Mouse (Mus musculus) MEL (cell line): ENCODE results near the gene Gmpr2. TPM values are rescaled to one million over a fixed set of nuclear protein-coding genes. Genes with fewer than 3 reads are reported as not detected.

Experiments
- DNase-seq: peaks from one replicate; pipeline ENCODE4 v3.0.0; 2011; ENCODE audit warnings: low read depth, low spot score
- H3K27ac ChIP-seq: 2 replicates; pipeline ENCODE4 v1.5.1; 2012; ENCODE audit warnings: low read depth, mild to moderate bottlenecking, control low read depth, low read length, moderate library complexity; ENCODE audit not compliant: control insufficient read depth
- H3K27me3 ChIP-seq, 2 experiments: fragments of 150-350 bp in 1 of 2; sonication (generic) in 1 of 2; 2 replicates each; pipeline ENCODE4 v1.6.1; 2012; ENCODE audit warnings: low read length in 2 of 2, mild to moderate bottlenecking in 2 of 2, improper control_type of control experiment in 1 of 2, moderate library complexity in 1 of 2; ENCODE audit not compliant: insufficient read depth in 2 of 2, control insufficient read depth in 1 of 2
- H3K36me3 ChIP-seq, 2 experiments: 2 replicates each; pipeline ENCODE4 v1.6.1; 2012 to 2014; ENCODE audit warnings: low read length in 2 of 2, improper control_type of control experiment in 1 of 2, inconsistent platforms in 1 of 2, mild to moderate bottlenecking in 1 of 2; ENCODE audit not compliant: insufficient read depth in 2 of 2, control insufficient read depth in 1 of 2
- H3K4me1 ChIP-seq, 2 experiments: fragments of 150-350 bp in 1 of 2; sonication (generic) in 1 of 2; 2 replicates each; pipeline ENCODE4 v1.6.1; 2012; ENCODE audit warnings: low read length in 2 of 2, improper control_type of control experiment in 1 of 2, mild to moderate bottlenecking in 1 of 2; ENCODE audit not compliant: insufficient read depth in 2 of 2, control insufficient read depth in 1 of 2
- H3K4me3 ChIP-seq, 2 experiments: fragments of 150-350 bp in 1 of 2; sonication (generic) in 1 of 2; 2 replicates each; pipeline ENCODE4 v1.5.1; 2012; ENCODE audit warnings: low read depth in 2 of 2, low read length in 2 of 2, mild to moderate bottlenecking in 2 of 2, moderate library complexity in 2 of 2, control low read depth in 1 of 2, improper control_type of control experiment in 1 of 2; ENCODE audit not compliant: control insufficient read depth in 1 of 2, insufficient read depth in 1 of 2
- H3K79me2 ChIP-seq: 2 replicates; pipeline ENCODE4 v1.6.1; 2012; ENCODE audit warnings: mild to moderate bottlenecking, low read length, moderate library complexity; ENCODE audit not compliant: control insufficient read depth, poor library complexity, insufficient read depth
- H3K9ac ChIP-seq: 2 replicates; pipeline ENCODE4 v1.6.1; 2012; ENCODE audit warnings: low read depth, mild to moderate bottlenecking, control low read depth, low read length, moderate library complexity; ENCODE audit not compliant: control insufficient read depth, poor library complexity, severe bottlenecking
- H3K9me3 ChIP-seq: fragments of 150-350 bp; sonication (generic); replicated peaks from 2 replicates; pipeline ENCODE4 v1.6.1; 2012; ENCODE audit warnings: mild to moderate bottlenecking, low read length, improper control_type of control experiment, moderate library complexity; ENCODE audit not compliant: insufficient read depth
- CHD1 ChIP-seq: IDR thresholded peaks from 2 replicates; pipeline ENCODE4 v1.6.1; 2012; ENCODE audit warnings: low read depth, mild to moderate bottlenecking, inconsistent platforms, low read length, improper control_type of control experiment
- E2F4 ChIP-seq: IDR thresholded peaks from 2 replicates; pipeline ENCODE4 v1.6.1; 2011; ENCODE audit warnings: low read depth, low read length, improper control_type of control experiment, borderline replicate concordance
- MYB ChIP-seq: IDR thresholded peaks from 2 replicates; pipeline ENCODE4 v1.6.1; 2011; ENCODE audit warnings: mild to moderate bottlenecking, low read depth, low read length, improper control_type of control experiment
- NELFE ChIP-seq: IDR thresholded peaks from 2 replicates; pipeline ENCODE4 v1.6.1; 2011; ENCODE audit warnings: low read depth, low read length, improper control_type of control experiment
- POLR2AphosphoS2 ChIP-seq: IDR thresholded peaks from 2 replicates; pipeline ENCODE4 v1.6.1; 2011; ENCODE audit warnings: low read length, improper control_type of control experiment
- RCOR1 ChIP-seq: IDR thresholded peaks from 2 replicates; pipeline ENCODE4 v1.6.1; 2012; ENCODE audit warnings: low read depth, mild to moderate bottlenecking, inconsistent platforms, low read length, improper control_type of control experiment
- SIN3A ChIP-seq: IDR thresholded peaks from 2 replicates; pipeline ENCODE4 v1.6.1; 2012; ENCODE audit warnings: low read length, improper control_type of control experiment, inconsistent platforms
- SMC3 ChIP-seq: IDR thresholded peaks from 2 replicates; pipeline ENCODE4 v1.6.1; 2011; ENCODE audit warnings: low read depth, low read length, improper control_type of control experiment
- TBP ChIP-seq: IDR thresholded peaks from 2 replicates; pipeline ENCODE4 v1.8.0; 2011; ENCODE audit warnings: low read depth, low read length, improper control_type of control experiment
- ZC3H11A ChIP-seq: IDR thresholded peaks from 2 replicates; pipeline ENCODE4 v1.6.1; 2012; ENCODE audit warnings: low read depth, mild to moderate bottlenecking, inconsistent platforms, low read length, improper control_type of control experiment
- ZNF384 ChIP-seq: IDR thresholded peaks from 2 replicates; pipeline ENCODE4 v1.6.1; 2012; ENCODE audit warnings: low read depth, mild to moderate bottlenecking, inconsistent platforms, low read length, improper control_type of control experiment
- polyA plus RNA-seq, 2 experiments: library from polyadenylated mRNA; stranded (reverse) in 1 of 2; unstranded in 1 of 2; fragments of >175 nt in 1 of 2; fragments of >200 nt in 1 of 2; gene quantifications; 2 replicates each; pipeline versions ENCODE4 v1.2.1 to v1.2.4; 2012; ENCODE audit warnings: low replicate concordance in 2 of 2, low read depth in 1 of 2; ENCODE audit not compliant: insufficient read length in 2 of 2, insufficient read depth in 1 of 2, missing spikeins in 1 of 2
- total RNA-seq: library from RNA; depleted of rRNA; stranded (reverse); fragments of 300-350 nt; gene quantifications from 2 replicates; pipeline ENCODE4 v1.2.3, GENCODE M21; 2012; rRNA removed

The Gmpr2 gene
- total and polyA plus RNA-seq, 3 experiments: 22.3 to 28.8 TPM; not detected in 1

DNA sequence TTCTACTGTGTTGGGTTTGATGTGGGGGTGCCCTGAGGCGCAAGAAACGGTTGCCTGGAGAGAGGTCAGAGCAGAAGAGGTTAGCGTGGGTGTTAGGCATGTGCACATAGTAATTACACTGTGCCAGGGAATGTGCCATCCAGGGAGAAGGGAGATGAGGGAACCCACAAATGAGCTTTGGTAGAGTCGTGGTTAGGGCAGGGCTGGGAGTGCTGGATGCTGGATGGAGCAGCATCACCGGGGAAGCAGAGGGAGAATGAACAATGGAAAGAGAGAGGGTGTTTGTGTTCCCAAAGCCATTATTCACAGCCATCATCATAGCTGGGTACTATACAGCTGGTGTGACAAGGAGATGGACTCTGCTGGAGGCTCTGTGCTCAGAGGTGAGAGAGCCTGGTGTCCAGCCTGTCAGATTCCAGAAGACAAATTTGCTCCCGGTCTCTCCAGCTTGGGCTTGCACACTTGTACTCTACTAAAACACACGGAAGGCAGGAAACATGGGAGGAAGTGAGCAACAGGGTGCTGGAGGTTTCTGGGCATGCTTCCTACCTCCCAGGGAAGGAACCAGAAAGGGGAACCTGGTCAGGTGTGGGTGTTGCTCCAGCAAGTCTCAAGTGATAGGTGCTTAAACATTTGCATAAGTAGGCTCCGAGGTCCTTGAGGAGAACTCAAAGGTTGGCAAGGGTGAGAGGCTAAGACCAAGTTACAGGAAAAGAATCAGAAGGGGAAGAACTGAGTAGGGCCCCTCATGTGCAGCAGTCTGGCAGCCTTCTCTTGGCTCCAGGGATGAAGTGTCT, 56.3 kb downstream of the Gmpr2 start:
- Histone ChIP-seq H3K9me3 (no peaks in the 10 kb centered on the region), H3K27ac (no peak overlapping the region), H3K79me2 (no peaks in the 10 kb centered on the region), H3K9ac (no peak overlapping the region), H3K27me3 (no peaks in the 10 kb centered on the region), H3K4me1 (peaks cover 22 to 41% of the 10 kb centered on the region in 2 experiments), H3K36me3 (peaks cover 0 to 33% of the 10 kb centered on the region in 2 experiments; a peak in 2 of 4 replicates), H3K4me3 (no peak overlapping the region)
- no peak for DNase-seq
- TF ChIP-seq CHD1 (no peak), SMC3 (no peak), TBP (no peak), RCOR1 (no peak), E2F4 (no peak), NELFE (no peak), SIN3A (no peak), ZC3H11A (no peak), ZNF384 (no peak), POLR2AphosphoS2 (no peak), MYB (no peak)

Other genes starting within 250 kb of the Gmpr2 start
Only the 30 nearest of the 35 such genes appear.
- gene Carmil3, start 181.3 kb upstream of the Gmpr2 start, total RNA-seq: 0.23 and 0.27 TPM in 2 replicates
- 1 to 10 TPM in 1 of 2 experiments, not detected in 1; 2.6 TPM for gene Carmil3, start 181.3 kb upstream of the Gmpr2 start, polyA plus RNA-seq
- not detected in 2 replicates for gene Cpne6, start 161.5 kb upstream of the Gmpr2 start, total RNA-seq
- not detected for gene Cpne6, start 161.5 kb upstream of the Gmpr2 start, polyA plus RNA-seq
- gene Nrl, start 147.0 kb upstream of the Gmpr2 start, total RNA-seq: not detected in 2 replicates
- not detected for gene Nrl, start 147.0 kb upstream of the Gmpr2 start, polyA plus RNA-seq
- 17.0 and 64.4 TPM in 2 replicates for gene Pck2, start 131.7 kb upstream of the Gmpr2 start, total RNA-seq
- gene Pck2, start 131.7 kb upstream of the Gmpr2 start, polyA plus RNA-seq: 100 to 1,000 TPM in 1 of 2 experiments, 10 to 100 TPM in 1; 63.7 to 103 TPM
- gene Dcaf11, start 111.9 kb upstream of the Gmpr2 start, total RNA-seq: 24.3 and 27.7 TPM in 2 replicates
- gene Dcaf11, start 111.9 kb upstream of the Gmpr2 start, polyA plus RNA-seq: 10 to 100 TPM in 1 of 2 experiments, not detected in 1; 37.9 TPM
- 0.73 and 0.92 TPM in 2 replicates for gene A730061H03Rik, start 111.5 kb upstream of the Gmpr2 start, total RNA-seq
- gene A730061H03Rik, start 111.5 kb upstream of the Gmpr2 start, polyA plus RNA-seq: under 1 TPM in 1 of 2 experiments, not detected in 1; 0.86 TPM
- not detected in 2 replicates for gene Fitm1, start 96.3 kb upstream of the Gmpr2 start, total RNA-seq
- under 1 TPM in 1 of 2 experiments, not detected in 1; 0.07 TPM for gene Fitm1, start 96.3 kb upstream of the Gmpr2 start, polyA plus RNA-seq
- 73.8 and 85.9 TPM in 2 replicates for gene Psme1, start 93.8 kb upstream of the Gmpr2 start, total RNA-seq
- 100 to 1,000 TPM in 1 of 2 experiments, not detected in 1; 205 TPM for gene Psme1, start 93.8 kb upstream of the Gmpr2 start, polyA plus RNA-seq
- 55.4 and 59.4 TPM in 2 replicates for gene Emc9, start 86.6 kb upstream of the Gmpr2 start, total RNA-seq
- 10 to 100 TPM in 1 of 2 experiments, not detected in 1; 38.7 TPM for gene Emc9, start 86.6 kb upstream of the Gmpr2 start, polyA plus RNA-seq
- gene Psme2, start 80.8 kb upstream of the Gmpr2 start, total RNA-seq: 98.1 and 143 TPM in 2 replicates
- gene Psme2, start 80.8 kb upstream of the Gmpr2 start, polyA plus RNA-seq: 100 to 1,000 TPM in 1 of 2 experiments, not detected in 1; 231 TPM
- gene Rnf31, start 80.2 kb upstream of the Gmpr2 start, total RNA-seq: 10.7 and 12.9 TPM in 2 replicates
- gene Rnf31, start 80.2 kb upstream of the Gmpr2 start, polyA plus RNA-seq: 10 to 100 TPM in 1 of 2 experiments, not detected in 1; 24.5 TPM
- 5.0 and 8.5 TPM in 2 replicates for gene Irf9, start 68.4 kb upstream of the Gmpr2 start, total RNA-seq
- 10 to 100 TPM in 1 of 2 experiments, not detected in 1; 14.8 TPM for gene Irf9, start 68.4 kb upstream of the Gmpr2 start, polyA plus RNA-seq
- gene Rec8, start 53.9 kb upstream of the Gmpr2 start, total RNA-seq: 1.5 and 1.6 TPM in 2 replicates
- gene Rec8, start 53.9 kb upstream of the Gmpr2 start, polyA plus RNA-seq: 1 to 10 TPM in 1 of 2 experiments, not detected in 1; 2.5 TPM
- 46.2 and 54.1 TPM in 2 replicates for gene Ipo4, start 36.0 kb upstream of the Gmpr2 start, total RNA-seq
- 100 to 1,000 TPM in 1 of 2 experiments, not detected in 1; 132 TPM for gene Ipo4, start 36.0 kb upstream of the Gmpr2 start, polyA plus RNA-seq
- gene Gm49378, start 34.0 kb upstream of the Gmpr2 start, total RNA-seq: not detected in 2 replicates
- 1 to 10 TPM in 1 of 2 experiments, not detected in 1; 4.6 TPM for gene Gm49378, start 34.0 kb upstream of the Gmpr2 start, polyA plus RNA-seq
- 49.4 and 60.5 TPM in 2 replicates for gene Tm9sf1, start 28.1 kb upstream of the Gmpr2 start, total RNA-seq
- gene Tm9sf1, start 28.1 kb upstream of the Gmpr2 start, polyA plus RNA-seq: 10 to 100 TPM in 1 of 2 experiments, not detected in 1; 80.1 TPM
- gene Tssk4, start 21.8 kb upstream of the Gmpr2 start, total RNA-seq: 0.08 and 0.10 TPM in 2 replicates
- under 1 TPM in 1 of 2 experiments, not detected in 1; 0.40 TPM for gene Tssk4, start 21.8 kb upstream of the Gmpr2 start, polyA plus RNA-seq
- gene Mdp1, start 11.4 kb upstream of the Gmpr2 start, total RNA-seq: 25.5 and 30.6 TPM in 2 replicates
- 10 to 100 TPM in 1 of 2 experiments, not detected in 1; 25.6 TPM for gene Mdp1, start 11.4 kb upstream of the Gmpr2 start, polyA plus RNA-seq
- gene Nedd8, start 183 bp downstream of the Gmpr2 start, total RNA-seq: 515 and 516 TPM in 2 replicates
- 100 to 1,000 TPM in 1 of 2 experiments, not detected in 1; 528 TPM for gene Nedd8, start 183 bp downstream of the Gmpr2 start, polyA plus RNA-seq
- 27.2 and 27.8 TPM in 2 replicates for gene Tinf2, start 9.9 kb downstream of the Gmpr2 start, total RNA-seq
- gene Tinf2, start 9.9 kb downstream of the Gmpr2 start, polyA plus RNA-seq: 10 to 100 TPM in 1 of 2 experiments, not detected in 1; 53.0 TPM
- gene Tgm1, start 42.0 kb downstream of the Gmpr2 start, total RNA-seq: 5.8 and 6.2 TPM in 2 replicates
- 10 to 100 TPM in 1 of 2 experiments, not detected in 1; 11.4 TPM for gene Tgm1, start 42.0 kb downstream of the Gmpr2 start, polyA plus RNA-seq
- 21.8 and 22.8 TPM in 2 replicates for gene Rabggta, start 50.3 kb downstream of the Gmpr2 start, total RNA-seq
- 10 to 100 TPM in 1 of 2 experiments, not detected in 1; 32.0 TPM for gene Rabggta, start 50.3 kb downstream of the Gmpr2 start, polyA plus RNA-seq
- gene Dhrs1, start 73.7 kb downstream of the Gmpr2 start, total RNA-seq: 20.0 and 21.7 TPM in 2 replicates
- 10 to 100 TPM in 1 of 2 experiments, not detected in 1; 48.8 TPM for gene Dhrs1, start 73.7 kb downstream of the Gmpr2 start, polyA plus RNA-seq
- 46.1 and 47.8 TPM in 2 replicates for gene Nop9, start 73.8 kb downstream of the Gmpr2 start, total RNA-seq
- 100 to 1,000 TPM in 1 of 2 experiments, not detected in 1; 112 TPM for gene Nop9, start 73.8 kb downstream of the Gmpr2 start, polyA plus RNA-seq
- 1.7 and 2.4 TPM in 2 replicates for gene Cideb, start 86.5 kb downstream of the Gmpr2 start, total RNA-seq
- under 1 TPM in 1 of 2 experiments, not detected in 1; 0.53 TPM for gene Cideb, start 86.5 kb downstream of the Gmpr2 start, polyA plus RNA-seq
- gene Ltb4r2, start 89.5 kb downstream of the Gmpr2 start, total RNA-seq: 0.19 and 0.59 TPM in 2 replicates
- under 1 TPM in 1 of 2 experiments, not detected in 1; 0.52 TPM for gene Ltb4r2, start 89.5 kb downstream of the Gmpr2 start, polyA plus RNA-seq
- gene Ltb4r1, start 94.0 kb downstream of the Gmpr2 start, total RNA-seq: 0.35 and 0.65 TPM in 2 replicates
- 1 to 10 TPM in 1 of 2 experiments, not detected in 1; 1.5 TPM for gene Ltb4r1, start 94.0 kb downstream of the Gmpr2 start, polyA plus RNA-seq
- gene Adcy4, start 112.2 kb downstream of the Gmpr2 start, total RNA-seq: 0.19 and 0.29 TPM in 2 replicates
- under 1 TPM in 1 of 2 experiments, not detected in 1; 0.35 TPM for gene Adcy4, start 112.2 kb downstream of the Gmpr2 start, polyA plus RNA-seq
- 67.1 and 77.4 TPM in 2 replicates for gene Ripk3, start 116.9 kb downstream of the Gmpr2 start, total RNA-seq
- gene Ripk3, start 116.9 kb downstream of the Gmpr2 start, polyA plus RNA-seq: 100 to 1,000 TPM; 123 to 124 TPM
- gene Nfatc4, start 151.2 kb downstream of the Gmpr2 start, total RNA-seq: 0.20 and 0.27 TPM in 2 replicates
- gene Nfatc4, start 151.2 kb downstream of the Gmpr2 start, polyA plus RNA-seq: under 1 TPM in 1 of 2 experiments, not detected in 1; 0.71 TPM